Mouse (Mus musculus): ENCODE measurements at regions not wholly inside any gene's neighbourhood (a gene's known extent, or its start where the extent isn't known, plus 50 kb on each side); places are given as distances from the start of the nearest gene placed in this dataset.

- TF ChIP-seq CTCF (IDR thresholded peaks at IDR 0.05; ENCODE audit: low read depth, low read length) (no peak), GATA1 (IDR thresholded peaks at IDR 0.05; ENCODE audit: borderline replicate concordance, low read length) (no peak), TAL1 (conservative IDR thresholded peaks at IDR 0.05; ENCODE audit: low read depth, low read length) (no peak)
These were observed 625.3 kb upstream of the Cdh5 start for GRCm38 (mm10) chr8:103475816-103476797.

Measured in G1E (cell line).